Mouse (Mus musculus) left cerebral cortex, adult 18-20 months (tissue): Measurements from ENCODE around the gene Nipsnap1. TPM values are rescaled to one million over a fixed set of nuclear protein-coding genes. Genes with fewer than 3 reads are reported as not detected.

Experiments used
- DNase-seq, 2 experiments: peaks; one replicate each; pipeline ENCODE4 v3.0.0; 2021 to 2022; ENCODE audit warnings: low spot score in 2 of 2, mixed read lengths in 1 of 2
- long read RNA-seq, 2 experiments: library from polyadenylated mRNA; stranded (forward); transcript quantifications; one replicate each; pipeline ENCODE4 v2.0.0; 2021
- total RNA-seq, 2 experiments: library from RNA; stranded (reverse); gene quantifications; 2 replicates each; pipeline ENCODE4 v1.2.3; 2021

Nipsnap1 gene
- 10 to 100 TPM; 91.6 to 91.8 TPM for total RNA-seq
- long read RNA-seq, experiment 1, transcript Nipsnap1-201 (10 exons, 1,926 nt), result major isoform, 111 of 125 reads
- long read RNA-seq, experiment 1, partial matches to known transcripts, result 8 of 125 reads
- long read RNA-seq, experiment 1, other reads (novel, unspliced or antisense), result 6 of 125 reads
- long read RNA-seq, experiment 2, transcript Nipsnap1-201 (10 exons, 1,926 nt), result major isoform, 102 of 117 reads
- long read RNA-seq, experiment 2, partial matches to known transcripts, result 7 of 117 reads
- long read RNA-seq, experiment 2, other reads (novel, unspliced or antisense), result 8 of 117 reads

DNA sequence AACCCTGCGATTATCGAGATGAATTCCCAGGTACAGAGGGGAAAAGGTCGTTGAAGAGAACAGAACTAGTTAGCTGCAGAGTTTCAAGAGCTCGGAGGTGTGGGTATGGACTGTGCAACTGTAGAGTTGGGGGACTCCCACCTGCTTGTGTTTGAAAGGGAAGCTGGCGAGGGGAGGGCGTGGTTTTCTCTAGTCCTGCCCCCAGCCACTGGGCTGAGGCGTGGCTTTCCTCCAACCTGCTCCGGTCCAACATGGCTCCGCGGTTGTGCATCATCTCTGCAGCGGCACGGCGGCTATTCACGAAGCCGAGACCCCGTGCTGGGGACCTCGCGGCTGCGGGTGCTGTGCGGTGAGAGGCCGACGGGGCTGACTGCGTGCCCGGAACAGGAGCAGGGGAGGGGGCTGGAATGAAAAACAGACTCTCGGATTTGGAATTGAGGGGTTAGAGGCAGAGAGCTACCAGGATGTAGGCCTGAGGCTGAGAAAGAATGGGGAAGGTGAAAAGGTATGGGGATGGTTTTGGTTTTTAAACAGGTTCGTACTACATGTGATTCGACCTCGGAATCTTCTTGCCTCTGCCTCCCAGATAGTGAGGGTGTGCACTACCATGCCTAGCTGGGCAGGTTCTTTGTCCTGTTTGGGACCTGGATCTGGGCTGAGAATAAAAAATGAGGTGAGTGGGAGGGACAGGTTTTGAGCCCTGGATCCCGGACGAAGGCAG lies at the start of gene Nipsnap1:
Gene Nipsnap1 (plus strand): TSS at position 197 of the 721 bp plus-strand sequence.
- peak; percentile 76 to 82 for DNase-seq

DNA sequence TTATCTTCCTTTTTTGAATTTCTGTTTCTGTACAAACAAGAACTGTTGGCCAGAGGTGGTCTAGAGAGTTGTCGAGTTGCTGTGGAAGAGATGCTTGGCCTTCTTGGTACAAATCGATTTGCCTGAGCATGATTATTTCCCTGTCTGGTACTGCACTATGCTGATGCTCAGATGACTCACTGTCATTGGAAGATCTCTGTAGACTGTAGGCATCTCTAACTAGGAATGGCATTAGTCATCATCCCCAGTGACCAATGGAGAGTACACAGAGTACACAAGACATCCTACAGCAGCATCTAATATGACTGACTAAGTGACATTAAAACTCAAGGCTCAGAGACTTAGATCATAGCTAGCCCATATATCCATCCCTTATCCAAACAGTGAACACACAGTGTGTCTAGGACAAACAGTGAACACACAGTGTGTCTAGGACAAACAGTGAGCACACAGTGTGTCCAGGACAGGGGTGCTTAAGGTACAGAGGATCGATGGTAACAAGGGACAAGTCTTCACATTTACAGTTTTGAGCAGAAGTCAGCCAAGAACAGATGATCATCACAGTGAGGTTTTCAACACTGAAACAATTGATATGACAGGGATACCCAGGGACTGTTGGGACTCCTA lies 47.5 kb upstream of the Nipsnap1 start:
- DNase-seq, result no peak

DNA sequence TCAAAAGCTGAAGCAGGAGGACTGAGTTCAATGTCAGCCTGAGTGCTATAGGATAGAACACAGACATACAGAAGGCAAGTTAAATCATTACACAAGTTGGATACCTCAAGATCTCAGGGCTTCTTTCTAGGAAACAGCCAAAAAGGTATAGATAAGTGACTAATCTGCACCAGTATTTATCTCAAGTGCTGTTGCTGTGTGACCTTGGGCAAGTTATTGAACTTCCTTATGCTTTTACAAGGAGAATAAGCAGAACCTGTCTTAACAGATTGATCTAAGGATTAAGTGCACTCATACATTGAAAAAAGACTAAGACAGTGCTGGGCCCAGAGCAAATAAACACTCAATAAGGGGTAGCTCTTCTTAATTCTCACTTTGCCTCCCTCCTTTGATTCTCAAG lies 46.4 kb upstream of the Nipsnap1 start:
- no peak for DNase-seq

DNA sequence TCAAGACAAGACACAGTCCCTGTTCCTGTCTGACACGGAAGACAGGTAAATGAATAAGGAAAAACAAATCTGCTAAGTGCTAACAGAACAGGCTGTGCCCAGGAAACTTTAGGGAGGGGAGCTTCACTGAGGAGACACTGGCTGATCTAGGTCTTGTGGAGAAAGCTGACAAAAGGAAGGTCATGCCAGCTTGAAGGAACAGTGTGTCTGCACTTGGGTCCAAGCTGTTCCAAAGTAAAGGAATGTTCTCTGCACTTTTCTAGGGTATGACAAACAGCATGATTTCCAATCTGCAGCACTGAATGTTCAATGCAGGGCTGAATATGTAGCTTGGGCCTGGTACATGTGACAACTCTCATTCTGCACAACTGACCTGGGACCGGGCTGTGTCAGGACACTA lies 45.8 kb upstream of the Nipsnap1 start:
- no peak for DNase-seq

DNA sequence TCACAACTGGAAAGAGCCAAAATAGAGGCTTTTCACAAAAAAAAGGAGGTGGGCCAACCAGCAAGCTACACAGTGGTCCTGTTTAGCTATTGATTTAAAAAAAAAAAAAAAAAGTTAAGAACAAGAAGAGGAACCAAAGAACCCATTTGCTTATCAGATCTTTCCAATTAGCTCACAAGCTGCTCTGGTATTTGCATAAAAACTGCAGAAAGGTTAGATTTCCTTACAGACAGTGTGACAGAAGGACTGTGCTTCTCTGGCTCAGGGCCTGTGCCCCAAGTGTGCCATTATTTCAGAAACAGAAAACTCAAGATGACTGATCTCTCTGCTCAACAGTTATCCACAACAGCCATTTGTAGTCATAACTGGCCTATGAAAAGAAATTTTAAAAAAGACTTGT lies 42.7 kb upstream of the Nipsnap1 start:
- DNase-seq, result no peak

DNA sequence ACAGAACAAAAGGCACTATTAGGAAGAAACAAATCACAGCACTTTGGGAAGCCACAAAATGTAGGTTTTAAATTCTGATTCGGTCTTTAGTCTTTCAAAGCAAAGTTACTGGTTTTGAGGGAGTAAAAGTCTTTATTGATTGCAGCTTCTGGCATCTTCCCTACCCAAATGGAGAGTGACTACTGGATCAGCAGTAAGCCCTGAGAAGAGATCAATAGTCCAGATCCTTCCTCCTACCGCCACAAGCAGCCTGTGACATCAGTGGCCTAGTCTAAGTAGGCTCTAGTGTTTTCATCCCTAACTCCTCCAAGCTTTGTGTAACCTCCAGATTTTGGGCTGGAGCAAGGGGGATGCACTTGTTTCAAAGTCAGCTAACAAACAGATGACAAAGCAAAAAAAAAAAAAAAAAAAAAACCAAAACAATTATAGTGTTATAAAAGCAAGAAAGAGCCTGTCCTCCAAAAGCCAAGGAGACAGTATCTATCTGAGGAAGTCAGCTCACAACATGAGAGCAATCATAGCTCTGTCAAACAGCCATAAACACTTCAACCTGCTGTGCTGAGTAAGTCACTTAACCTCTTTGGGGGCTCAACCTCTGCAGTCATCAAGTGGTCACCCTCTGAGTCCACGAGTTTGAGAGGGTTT lies 40.3 kb upstream of the Nipsnap1 start:
- no peak for DNase-seq

DNA sequence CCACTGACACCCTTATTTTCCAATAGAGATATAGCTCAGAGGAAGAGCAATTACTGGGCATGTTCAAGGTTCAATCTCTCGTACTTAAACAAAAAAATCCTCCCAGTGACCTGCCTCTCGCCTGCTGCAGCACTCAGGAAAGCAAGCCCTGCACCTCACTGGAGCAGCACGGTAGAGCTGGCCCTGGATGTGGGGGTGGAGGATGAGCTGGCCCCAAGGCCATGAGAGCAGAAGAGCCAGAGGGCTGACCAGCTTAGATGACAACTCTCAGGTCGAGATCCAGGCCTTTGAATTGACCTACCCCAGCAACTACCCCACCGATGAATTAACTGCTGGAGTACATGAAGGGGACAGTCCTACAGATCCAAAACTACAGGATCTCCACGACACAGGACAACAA lies 38.3 kb upstream of the Nipsnap1 start:
- no peak for DNase-seq

DNA sequence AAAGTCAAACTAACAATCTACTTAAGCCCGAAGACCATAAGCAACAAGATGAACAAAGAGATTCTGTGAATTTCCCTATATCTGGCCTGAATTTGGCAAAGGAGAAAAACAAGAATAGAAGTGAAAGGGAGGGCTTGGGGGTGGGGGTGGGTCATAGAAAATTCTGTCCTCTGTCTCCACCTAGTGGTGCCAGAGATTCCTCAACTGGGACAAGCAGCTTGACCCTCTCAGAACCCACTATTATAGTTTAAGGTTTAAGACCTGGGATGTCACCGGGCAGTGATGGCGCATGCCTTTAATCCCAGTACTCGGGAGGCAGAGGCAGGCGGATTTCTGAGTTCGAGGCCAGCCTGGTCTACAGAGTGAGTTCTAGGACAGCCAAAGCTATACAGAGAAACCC lies 37.0 kb upstream of the Nipsnap1 start:
- DNase-seq, result peak; percentile 17 to 56

DNA sequence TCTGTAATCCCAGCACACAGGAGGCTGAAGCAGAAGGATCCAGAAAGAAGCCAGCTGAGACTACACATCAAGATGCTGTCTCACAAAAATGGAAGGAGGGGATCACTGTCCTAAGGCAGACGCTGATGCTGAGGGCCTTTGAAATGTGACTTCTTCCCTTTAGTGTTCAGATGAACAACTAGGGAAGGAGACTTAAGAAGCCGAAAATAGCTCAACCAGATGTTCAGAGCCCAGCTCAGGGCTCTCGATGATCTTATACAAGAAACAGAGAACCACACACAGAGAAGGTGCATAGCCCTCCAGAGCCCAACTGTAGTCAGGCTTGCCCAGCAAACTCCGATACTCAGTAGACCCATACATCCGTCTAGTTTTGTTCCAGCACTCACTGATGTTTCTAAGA lies 36.4 kb upstream of the Nipsnap1 start:
- DNase-seq, result no peak

DNA sequence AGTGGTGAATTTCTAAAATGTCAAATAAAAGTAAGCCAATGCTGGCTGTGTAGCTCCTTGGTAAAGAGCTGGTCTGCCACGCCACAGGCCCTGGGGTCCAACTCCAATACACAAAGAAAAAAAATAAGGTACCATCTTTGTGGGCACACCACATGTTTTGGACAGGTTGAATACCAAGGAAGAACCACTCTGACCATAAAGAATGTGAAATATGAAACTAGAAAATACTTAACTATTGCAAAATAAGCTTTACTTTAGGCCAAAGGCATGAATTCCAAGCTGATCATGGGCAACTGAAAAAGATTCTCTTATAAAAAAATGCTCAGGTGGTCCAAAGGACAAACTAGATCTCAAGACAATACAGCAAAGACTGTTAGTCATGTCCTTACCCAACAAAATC lies 35.5 kb upstream of the Nipsnap1 start:
- DNase-seq, result no peak

DNA sequence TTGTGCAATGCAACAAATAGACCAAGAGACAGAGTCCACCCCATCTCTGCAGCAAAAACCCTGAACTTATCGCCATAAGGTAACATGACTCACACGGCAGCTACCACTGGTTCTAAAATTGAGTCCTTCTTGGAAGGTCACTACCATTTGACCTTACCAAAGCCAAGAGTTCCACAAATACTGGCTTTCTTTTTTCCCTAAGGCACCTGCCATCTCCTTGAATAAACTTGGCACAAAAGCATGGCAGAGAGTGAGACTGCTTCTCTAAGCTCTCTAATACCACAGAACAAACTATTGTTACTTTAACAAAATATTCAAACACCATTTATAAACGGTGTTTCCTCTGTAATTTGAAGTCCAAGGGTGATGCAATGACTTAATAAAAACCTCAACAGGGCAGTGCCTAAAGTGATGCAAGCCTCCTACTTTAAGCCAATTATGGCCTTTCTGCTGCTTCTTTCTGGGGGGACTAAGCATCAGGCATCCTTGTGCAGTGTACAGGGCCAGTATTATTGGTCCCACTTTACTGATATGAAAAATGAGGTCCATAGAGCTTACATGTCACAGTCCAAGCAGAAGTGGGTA lies 32.7 kb upstream of the Nipsnap1 start:
- DNase-seq, result no peak

DNA sequence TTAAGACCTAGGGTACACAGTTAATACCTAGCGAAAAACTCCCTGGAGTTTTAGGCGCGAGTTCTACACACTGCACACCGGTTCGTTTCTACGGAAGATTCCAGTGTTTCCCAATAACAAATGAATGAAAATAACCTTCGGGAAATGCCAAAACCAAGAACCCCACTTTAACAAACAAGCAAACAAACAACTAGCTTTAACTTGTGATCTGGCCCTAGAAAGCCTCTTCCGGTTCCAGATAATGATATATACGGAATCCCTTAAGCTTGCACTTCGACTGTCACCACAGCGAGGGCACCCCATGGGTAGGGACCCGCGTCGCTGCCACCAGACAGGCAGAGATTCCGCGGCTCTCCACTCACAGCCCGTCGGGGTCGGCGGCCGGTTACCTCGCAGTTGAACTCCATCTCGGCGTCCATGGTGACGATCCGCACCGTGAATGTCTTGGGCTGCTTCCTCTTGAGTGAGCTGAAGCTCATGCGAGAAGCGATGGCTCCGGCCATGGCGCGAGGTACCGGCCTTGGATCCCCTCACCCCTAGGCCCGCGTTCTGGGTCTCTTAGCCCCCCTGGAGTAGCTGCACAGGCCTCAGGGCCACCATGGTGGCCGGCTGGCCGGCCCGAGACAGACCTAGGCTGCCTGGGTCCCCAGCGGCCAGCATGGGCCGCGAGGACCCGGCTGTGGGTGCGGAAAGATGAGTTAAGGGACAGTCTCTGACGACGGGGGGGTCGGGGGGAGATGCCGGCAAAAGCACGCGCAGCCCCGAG lies 25.1 kb upstream of the Nipsnap1 start:
- DNase-seq, result peak; percentile 23 to 27

DNA sequence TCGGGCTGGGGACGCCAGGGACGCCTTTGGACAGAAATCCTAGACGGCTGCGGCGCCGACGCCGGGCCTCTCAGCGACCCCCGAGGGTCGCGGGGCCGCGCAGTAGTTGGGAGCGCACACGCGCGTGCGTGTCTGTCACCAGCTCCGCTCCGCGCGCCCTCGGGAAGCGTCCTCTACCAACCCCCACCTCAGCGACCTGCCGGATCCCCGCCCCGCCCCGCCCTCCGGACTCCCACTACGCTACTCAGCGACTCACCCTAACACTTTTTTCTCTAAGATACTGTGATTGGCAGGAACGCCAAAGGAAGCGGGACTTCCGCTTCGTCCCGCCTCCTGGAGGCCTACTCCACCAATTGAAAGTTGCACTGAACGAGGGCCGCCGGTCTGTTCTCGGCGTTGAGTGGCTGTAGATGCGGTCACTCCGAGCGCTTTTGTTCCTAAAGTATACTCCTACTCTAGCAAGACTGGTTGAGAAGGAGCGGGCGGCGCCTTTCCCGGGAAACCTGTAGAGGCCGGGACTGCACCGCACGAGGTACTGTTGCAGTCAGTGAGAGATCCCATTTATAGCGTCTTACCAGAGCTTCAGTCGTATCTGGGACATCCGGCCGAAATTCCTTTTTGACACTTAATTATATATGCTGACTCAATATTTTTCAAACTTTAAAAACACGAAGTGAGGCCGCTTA lies 24.4 kb upstream of the Nipsnap1 start, which contains the start of gene Nf2:
Gene Nf2 (minus strand): TSS at position 279 of the 686 bp plus-strand sequence.
- DNase-seq, result peak; percentile 95 to 98

DNA sequence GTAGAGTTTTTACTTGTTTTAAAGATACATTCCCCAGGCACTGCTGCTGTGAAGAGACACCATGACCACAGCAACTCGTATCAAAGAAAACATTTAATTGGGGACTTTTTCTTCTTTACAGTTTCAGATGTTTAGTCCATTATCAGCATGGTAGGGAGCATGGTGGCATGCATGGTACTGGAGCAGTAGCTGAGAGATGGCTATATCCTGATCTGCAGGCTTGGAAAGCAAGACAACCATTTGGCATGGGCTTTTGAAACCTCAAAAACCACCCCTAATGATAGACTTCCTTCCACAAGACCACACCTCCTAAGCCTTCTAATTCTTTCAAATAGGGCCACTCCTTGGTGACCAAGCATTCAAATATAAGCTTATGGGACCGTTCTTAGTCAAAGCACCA lies 23.3 kb upstream of the Nipsnap1 start:
- no peak for DNase-seq

DNA sequence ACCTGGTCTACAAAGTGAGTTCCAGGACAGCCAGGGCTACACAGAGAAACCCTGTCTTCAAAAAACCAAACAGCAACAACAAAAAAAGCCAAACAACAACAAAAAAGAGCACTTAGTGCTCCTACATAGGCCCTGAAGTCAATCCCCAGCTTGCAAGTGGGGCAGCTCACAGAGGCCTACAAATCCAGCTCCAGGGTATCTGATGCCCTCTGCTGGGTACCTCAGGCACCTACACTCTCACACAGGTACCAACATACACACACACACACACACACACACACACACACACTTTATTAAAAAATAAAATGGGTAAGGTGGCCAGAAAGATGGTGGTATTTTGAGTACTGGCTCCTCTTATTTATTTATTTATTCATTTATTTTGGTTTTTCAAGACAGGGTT lies 20.7 kb upstream of the Nipsnap1 start:
- no peak for DNase-seq

DNA sequence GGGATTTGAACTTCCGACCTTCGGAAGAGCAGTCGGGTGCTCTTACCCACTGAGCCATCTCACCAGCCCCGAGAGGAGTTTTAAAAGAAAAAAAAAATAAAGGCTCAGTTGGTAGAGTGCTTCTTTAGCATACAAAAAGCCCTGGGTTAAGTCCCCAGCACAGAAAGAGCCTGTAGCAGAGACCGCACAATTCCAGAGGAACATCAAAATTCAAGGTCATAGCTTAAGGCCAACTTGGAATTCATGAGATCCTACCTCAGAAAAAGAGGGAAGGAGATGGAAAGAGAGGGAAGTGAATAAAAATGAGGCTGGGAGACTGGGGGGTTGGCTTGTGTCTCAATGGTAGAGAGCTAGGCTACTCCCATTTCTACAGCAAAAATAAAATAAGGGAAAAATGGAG lies 19.6 kb upstream of the Nipsnap1 start:
- DNase-seq, result no peak

DNA sequence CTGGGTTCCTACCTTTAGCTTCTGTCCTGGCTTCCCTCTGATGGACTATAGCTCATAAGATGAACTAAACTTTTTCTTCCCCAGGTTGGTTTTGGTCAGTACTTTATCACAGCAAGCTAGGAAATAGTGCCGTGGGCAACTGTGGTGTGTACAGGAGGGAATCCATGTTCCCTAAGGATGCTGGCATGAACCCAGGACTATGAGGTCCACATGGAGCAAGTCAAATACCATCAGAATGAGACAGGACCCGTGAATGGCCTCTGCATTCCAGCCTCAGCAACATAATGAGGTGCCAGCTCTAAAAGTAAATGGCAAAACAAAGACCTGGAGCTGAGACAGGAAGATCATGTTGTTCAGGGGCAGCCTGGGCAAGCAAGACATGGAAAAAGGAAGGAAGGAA lies 15.3 kb upstream of the Nipsnap1 start:
- DNase-seq, result no peak

DNA sequence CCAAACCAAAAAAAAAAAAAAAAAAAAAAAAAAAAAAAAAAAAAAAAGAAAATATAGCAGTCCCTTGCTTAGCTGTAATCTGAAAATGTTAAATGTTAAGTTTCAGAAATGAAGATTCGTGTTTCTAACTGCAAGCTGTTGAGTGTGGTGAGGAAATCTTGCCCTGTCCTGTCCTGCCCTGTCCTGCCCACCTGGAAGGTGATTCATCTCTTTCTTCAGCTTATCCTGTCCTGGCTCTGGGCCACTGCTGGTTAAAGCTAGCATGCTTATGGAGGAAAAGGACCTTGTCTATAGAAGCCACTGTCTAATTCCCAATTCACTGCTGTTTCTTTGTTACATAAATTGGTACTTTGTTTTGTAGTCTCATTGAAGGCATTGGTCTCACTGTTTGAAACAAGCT lies 12.8 kb upstream of the Nipsnap1 start:
- DNase-seq, result no peak

DNA sequence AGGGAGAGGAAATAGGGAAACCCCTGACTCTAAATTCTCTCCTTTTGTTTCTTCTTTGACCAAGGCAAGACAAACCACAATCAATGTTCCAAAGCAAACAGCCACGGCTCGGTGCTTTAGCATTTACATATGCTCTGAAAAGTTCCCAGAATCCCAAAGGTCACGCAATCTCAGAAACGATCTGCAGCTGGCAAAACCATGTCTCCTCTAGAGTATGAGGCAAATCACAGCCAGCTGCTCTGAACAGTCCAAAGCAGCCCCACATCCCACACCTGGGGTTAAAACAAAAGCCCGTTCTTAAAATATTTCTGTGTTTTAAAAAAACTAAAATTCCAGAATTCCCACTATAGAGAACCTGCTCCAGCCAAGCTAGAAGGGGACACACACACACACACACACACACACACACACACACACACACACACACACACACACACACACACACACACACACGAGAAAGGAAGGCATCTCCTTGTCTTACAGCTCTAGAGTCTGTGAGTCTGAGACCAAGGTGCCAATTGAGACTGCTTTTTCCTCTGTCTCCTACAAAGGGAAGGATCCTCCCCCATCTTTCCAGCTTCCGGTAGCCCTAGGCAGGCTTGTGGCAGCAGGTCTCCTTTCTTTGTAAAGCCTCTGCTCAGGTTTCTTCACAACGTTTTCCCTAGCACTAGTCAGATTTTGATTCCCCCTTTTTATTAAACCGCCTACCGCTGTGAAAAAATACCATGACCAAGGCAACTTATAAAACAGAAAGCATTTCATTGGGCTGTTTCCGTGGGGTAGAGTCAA lies 11.7 kb upstream of the Nipsnap1 start:
- DNase-seq, result no peak
